Mouse (Mus musculus) CH12.LX (cell line): ENCODE results near the gene Dgkz. TPM values are rescaled to one million over a fixed set of nuclear protein-coding genes. Genes with fewer than 3 reads are reported as not detected.
A peak's percentile ranks its signal among the peaks of the same experiment; 100 is the strongest.

ENCODE experiments used
- DNase-seq: peaks from one replicate; pipeline ENCODE4 v3.0.0-alpha.2; 2013; ENCODE audit errors: extremely low read depth
- H3K27ac ChIP-seq: 2 replicates; pipeline ENCODE4 v1.5.1; 2012; ENCODE audit warnings: low read depth, mild to moderate bottlenecking, control low read depth, moderate library complexity; ENCODE audit not compliant: insufficient read depth
- H3K27me3 ChIP-seq: replicated peaks from 2 replicates; pipeline ENCODE3; 2012; ENCODE audit warnings: inconsistent platforms
- H3K36me3 ChIP-seq, 2 experiments: replicated peaks in 1 of 2; 2 replicates each; pipeline versions ENCODE3 to v1.6.1; 2012; ENCODE audit warnings: inconsistent platforms in 1 of 2, low read length in 1 of 2, mild to moderate bottlenecking in 1 of 2, mixed read lengths in 1 of 2, moderate library complexity in 1 of 2; ENCODE audit not compliant: control insufficient read depth in 1 of 2, insufficient read depth in 1 of 2
- H3K4me1 ChIP-seq, 2 experiments: 2 replicates each; pipeline ENCODE4 v1.6.1; 2012; ENCODE audit warnings: inconsistent platforms in 1 of 2, moderate library complexity in 1 of 2; ENCODE audit not compliant: insufficient read depth in 2 of 2, control insufficient read depth in 1 of 2
- H3K4me2 ChIP-seq: 2 replicates; pipeline ENCODE4 v1.6.1; 2012; ENCODE audit warnings: low read depth, mild to moderate bottlenecking, control low read depth; ENCODE audit not compliant: poor library complexity, insufficient read depth, severe bottlenecking
- H3K4me3 ChIP-seq, 3 experiments: fragments of 150-350 bp in 1 of 3; sonication (generic) in 1 of 3; replicated peaks in 1 of 3; 2 replicates each; pipeline versions ENCODE3 to v1.5.1; 2011 to 2012; ENCODE audit warnings: low read depth in 2 of 3, low read length in 2 of 3, mild to moderate bottlenecking in 2 of 3, moderate library complexity in 2 of 3, control low read depth in 1 of 3, improper control_type of control experiment in 1 of 3, inconsistent platforms in 1 of 3, mixed read lengths in 1 of 3; ENCODE audit not compliant: poor library complexity in 1 of 3
- H3K79me2 ChIP-seq: replicated peaks from 2 replicates; pipeline ENCODE4 v1.6.1; 2012; ENCODE audit warnings: mild to moderate bottlenecking, moderate library complexity; ENCODE audit not compliant: control insufficient read depth, poor library complexity, insufficient read depth, severe bottlenecking; ENCODE audit errors: extremely low read depth
- H3K9ac ChIP-seq: 2 replicates; pipeline ENCODE4 v1.6.1; 2012; ENCODE audit warnings: low read depth, mild to moderate bottlenecking, control low read depth, moderate library complexity; ENCODE audit not compliant: insufficient read depth
- H3K9me3 ChIP-seq: replicated peaks from 2 replicates; pipeline ENCODE3; 2012; ENCODE audit warnings: low read length, inconsistent platforms, mixed read lengths
- CHD2 ChIP-seq: IDR thresholded peaks from 2 replicates; pipeline ENCODE4 v1.6.1; 2011; ENCODE audit warnings: low read length, improper control_type of control experiment
- E2F4 ChIP-seq: IDR thresholded peaks from 2 replicates; pipeline ENCODE4 v1.6.1; 2011; ENCODE audit warnings: low read depth, low read length, improper control_type of control experiment; ENCODE audit not compliant: insufficient replicate concordance
- ELF1 ChIP-seq: IDR thresholded peaks from 2 replicates; pipeline ENCODE4 v1.6.1; 2014; ENCODE audit warnings: low read depth, mild to moderate bottlenecking, inconsistent platforms, low read length, improper control_type of control experiment
- GABPA ChIP-seq: IDR thresholded peaks from 2 replicates; pipeline ENCODE4 v1.6.1; 2012; ENCODE audit warnings: low read depth, low read length, improper control_type of control experiment, inconsistent platforms; ENCODE audit not compliant: insufficient replicate concordance
- HCFC1 ChIP-seq: IDR thresholded peaks from 2 replicates; pipeline ENCODE4 v1.6.1; 2012; ENCODE audit warnings: low read depth, mild to moderate bottlenecking, inconsistent platforms, low read length, improper control_type of control experiment
- IRF4 ChIP-seq: IDR thresholded peaks from 2 replicates; pipeline ENCODE4 v1.6.1; 2014; ENCODE audit warnings: low read depth, mild to moderate bottlenecking, inconsistent platforms, low read length, improper control_type of control experiment
- JUN ChIP-seq: IDR thresholded peaks from 2 replicates; pipeline ENCODE4 v1.6.1; 2011; ENCODE audit warnings: low read depth, mild to moderate bottlenecking, low read length, improper control_type of control experiment, moderate library complexity; ENCODE audit not compliant: insufficient read depth
- JUND ChIP-seq: conservative IDR thresholded peaks from 2 replicates; pipeline ENCODE4 v1.6.1; 2011; ENCODE audit warnings: low read depth, low read length, improper control_type of control experiment
- MAX ChIP-seq: IDR thresholded peaks from 2 replicates; pipeline ENCODE4 v1.6.1; 2011; ENCODE audit warnings: low read length, improper control_type of control experiment
- MAZ ChIP-seq: IDR thresholded peaks from 2 replicates; pipeline ENCODE4 v1.6.1; 2012; ENCODE audit warnings: low read depth, mild to moderate bottlenecking, inconsistent platforms, low read length, improper control_type of control experiment, moderate library complexity
- MXI1 ChIP-seq: IDR thresholded peaks from 2 replicates; pipeline ENCODE4 v1.6.1; 2011; ENCODE audit warnings: mild to moderate bottlenecking, low read depth, low read length, improper control_type of control experiment
- MYC ChIP-seq: IDR thresholded peaks from 2 replicates; pipeline ENCODE4 v1.6.1; 2011; ENCODE audit warnings: low read depth, mild to moderate bottlenecking, improper control_type of control experiment, low read length
- NELFE ChIP-seq: IDR thresholded peaks from 2 replicates; pipeline ENCODE4 v1.6.1; 2011; ENCODE audit warnings: low read depth, low read length, improper control_type of control experiment
- PAX5 ChIP-seq: IDR thresholded peaks from 2 replicates; pipeline ENCODE4 v1.6.1; 2012; ENCODE audit warnings: low read length, inconsistent platforms, mixed read lengths
- RAD21 ChIP-seq: IDR thresholded peaks from 2 replicates; pipeline ENCODE4 v1.6.1; 2011; ENCODE audit warnings: low read depth, mild to moderate bottlenecking, low read length, improper control_type of control experiment, moderate library complexity
- SIN3A ChIP-seq: IDR thresholded peaks from 2 replicates; pipeline ENCODE4 v1.6.1; 2012; ENCODE audit warnings: low read length, improper control_type of control experiment, inconsistent platforms
- TCF12 ChIP-seq: IDR thresholded peaks from 2 replicates; pipeline ENCODE4 v1.6.1; 2014; ENCODE audit warnings: low read depth, mild to moderate bottlenecking, inconsistent platforms, low read length, improper control_type of control experiment
- USF1 ChIP-seq: IDR thresholded peaks from 2 replicates; pipeline ENCODE4 v1.6.1; 2014; ENCODE audit warnings: low read depth, mild to moderate bottlenecking, inconsistent platforms, low read length, improper control_type of control experiment
- ZKSCAN1 ChIP-seq: IDR thresholded peaks from 2 replicates; pipeline ENCODE4 v1.6.1; 2012; ENCODE audit warnings: low read depth, inconsistent platforms, low read length, improper control_type of control experiment, borderline replicate concordance
- dilution Hi-C: fragments of 300-500 bp; cut with MboI; formaldehyde crosslinking; loops from 2 replicates; pipeline ENCODE4 v1.14.3; 2020; ENCODE audit warnings: low sequenced_read_pairs; ENCODE audit not compliant: extremely low pct_unique_long_range_greater_than_20kb, extremely low pct_ligation_motif_present
- in situ Hi-C: fragments of 300-500 bp; cut with MboI; formaldehyde crosslinking; loops from 3 replicates; pipeline ENCODE4 v1.14.3; 2019; ENCODE audit warnings: low sequenced_read_pairs, low pct_ligation_motif_present, low pct_unique_long_range_greater_than_20kb, mixed read lengths
- polyA plus RNA-seq: library from polyadenylated mRNA; unstranded; fragments of >175 nt; gene quantifications from 2 replicates; pipeline ENCODE4 v1.2.1, GENCODE M21; 2012; ENCODE audit warnings: low read depth; ENCODE audit not compliant: insufficient read length
- total RNA-seq, 2 experiments: library from RNA; depleted of rRNA; stranded (reverse); fragments of 300-350 nt in 1 of 2; fragments of >200 nt in 1 of 2; gene quantifications; 2 replicates each; pipeline ENCODE4 v1.2.3; 2012 to 2014

Dgkz gene
- total and polyA plus RNA-seq, 3 experiments: 38.6 to 60.2 (median 50.4) TPM

DNA sequence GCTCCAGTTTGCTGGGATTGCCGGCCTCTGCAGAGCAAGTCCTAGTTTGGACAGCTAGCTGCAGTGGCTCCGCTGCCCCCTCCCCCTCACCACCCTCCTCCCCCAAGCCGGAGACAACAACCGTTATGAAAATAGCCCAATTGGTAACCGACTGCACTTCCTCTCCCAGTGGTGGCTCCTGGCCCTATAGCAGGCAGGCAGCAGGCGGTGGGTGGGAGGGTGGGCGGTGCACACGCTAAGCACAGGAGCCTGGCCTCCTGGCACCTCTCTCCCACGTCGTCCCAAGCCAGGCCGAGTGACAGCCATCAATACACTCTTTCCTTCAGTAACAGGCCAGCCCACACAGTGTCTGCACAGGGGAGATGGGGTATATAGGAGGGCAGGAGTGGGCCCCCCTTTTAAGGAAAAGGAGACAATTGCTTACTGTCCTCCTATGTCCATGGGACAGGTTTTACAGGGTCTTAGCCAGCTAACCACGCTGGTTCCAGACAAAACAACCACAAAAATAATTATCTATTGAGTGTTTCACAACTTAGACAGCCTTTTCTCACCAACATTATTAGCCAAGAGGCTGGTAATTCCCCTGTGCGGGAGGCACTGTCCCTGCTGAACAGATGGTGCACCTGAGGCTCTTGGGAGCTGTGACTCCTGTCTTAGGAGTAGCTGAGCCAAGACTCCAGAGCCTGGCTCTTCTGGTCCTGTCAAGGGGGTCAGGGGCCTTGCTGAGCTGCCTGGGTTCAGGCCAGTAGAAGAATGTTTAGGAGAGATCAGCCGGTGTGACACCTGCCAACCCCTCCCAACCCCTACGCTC is 25.2 kb downstream of the Dgkz start:
- Histone ChIP-seq H3K4me3 (peak overlapping the region; percentile 49 to 63 (median 56)), H3K9me3 (no peaks in the 10 kb centered on the region), H3K27me3 (no peaks in the 10 kb centered on the region), H3K4me1 (peaks cover 28 to 73% of the 10 kb centered on the region in 2 experiments), H3K27ac (peak overlapping the region; percentile 73), H3K79me2 (peaks cover 16% of the 10 kb centered on the region), H3K4me2 (peak overlapping the region; percentile 81), H3K36me3 (peaks cover 3 to 41% of the 10 kb centered on the region in 2 experiments), H3K9ac (peak overlapping the region; percentile 49)
- DNase-seq: peak; percentile 82
- TF ChIP-seq CHD2 (peak; percentile 66), IRF4 (peak; percentile 16; the same call in 1 of the 2 replicates), MXI1 (no peak), USF1 (no peak), SIN3A (no peak), ELF1 (peak; percentile 46; the same call in 1 of the 2 replicates), MAZ (0 out of 2 replicates have a peak, but pooled peaks have one; percentile 59), MAX (no peak)
- in situ Hi-C loops: no loop called here
- dilution Hi-C loops: no loop called here

DNA sequence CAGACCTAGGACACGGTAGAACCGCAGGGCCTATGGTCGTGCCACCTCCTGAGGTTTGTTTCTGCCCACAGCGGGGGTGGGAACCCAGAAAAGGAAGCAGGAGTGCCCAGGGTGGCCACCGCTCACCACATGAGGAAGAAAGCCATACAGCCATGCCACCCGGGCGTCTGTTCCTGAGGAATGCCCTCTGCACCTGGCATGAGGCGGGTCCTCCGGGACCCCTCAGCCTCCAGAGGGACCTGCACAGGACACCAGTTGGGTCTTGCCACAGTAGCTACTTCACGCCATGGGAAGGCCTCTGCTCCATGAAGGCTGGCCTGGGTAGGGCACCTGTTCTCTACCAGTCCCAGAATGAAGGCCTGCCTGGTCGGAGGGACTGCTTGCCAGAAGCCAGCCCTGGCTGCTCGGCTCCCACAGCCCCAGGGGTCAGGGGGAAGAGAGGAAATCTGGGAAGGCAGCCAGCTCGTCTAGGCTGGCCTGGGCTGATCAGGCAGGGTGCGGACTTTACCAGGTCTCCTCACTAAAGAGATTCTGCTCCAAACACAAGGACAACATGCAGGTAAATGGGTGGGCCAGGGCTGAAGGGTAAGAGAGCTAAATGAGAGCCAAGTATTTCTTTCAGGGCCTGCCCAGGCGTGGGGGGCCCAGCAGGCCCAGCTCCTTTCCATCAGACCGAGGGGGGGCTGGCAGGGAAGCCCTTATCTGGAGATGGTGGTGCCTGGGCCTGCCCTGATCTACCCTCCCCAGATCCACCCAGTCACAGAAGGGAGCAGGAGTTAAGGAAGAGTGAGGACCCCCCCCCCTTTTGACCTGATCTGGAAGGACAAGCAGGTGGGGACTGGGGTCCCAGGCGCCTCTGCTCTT is 26.0 kb downstream of the Dgkz start:
- Histone ChIP-seq H3K9ac (peak overlapping the region; percentile 27), H3K79me2 (peaks cover 16% of the 10 kb centered on the region), H3K36me3 (peaks cover 8 to 41% of the 10 kb centered on the region in 2 experiments), H3K9me3 (no peaks in the 10 kb centered on the region), H3K4me1 (peaks cover 28 to 76% of the 10 kb centered on the region in 2 experiments), H3K4me3 (peak overlapping the region; percentile 49 to 63 (median 56)), H3K27ac (0 out of 2 replicates have a peak overlapping the region, but pooled peaks have one; percentile 6), H3K27me3 (no peaks in the 10 kb centered on the region), H3K4me2 (peak overlapping the region; percentile 81)
- DNase-seq: no peak
- dilution Hi-C loops (no loop called here), in situ Hi-C loops (no loop called here)
- TF ChIP-seq MXI1 (no peak; the same call in 1 of the 2 replicates), PAX5 (no peak), GABPA (no peak), HCFC1 (no peak), SIN3A (no peak), MYC (no peak), ZKSCAN1 (no peak), JUN (no peak), TCF12 (no peak), ELF1 (no peak), RAD21 (no peak), NELFE (no peak), JUND (no peak), E2F4 (no peak)
